Mouse (Mus musculus) ES-E14 (cell line): ENCODE data around the gene Prkra. TPM values are rescaled to one million over a fixed set of nuclear protein-coding genes. Genes with fewer than 3 reads are reported as not detected.

Experiments used
- DNase-seq: peaks from one replicate; pipeline ENCODE4 v3.0.0-alpha.2; 2013; ENCODE audit warnings: low read depth, low spot score
- H3K27ac ChIP-seq: 2 replicates; pipeline ENCODE4 v1.5.1; 2012; ENCODE audit warnings: low read depth, mild to moderate bottlenecking, low read length, moderate library complexity, mixed read lengths; ENCODE audit not compliant: poor library complexity, insufficient read depth, severe bottlenecking
- H3K36me3 ChIP-seq: 2 replicates; pipeline ENCODE4 v1.6.1; 2012; ENCODE audit warnings: mild to moderate bottlenecking, low read length, moderate library complexity, mixed read lengths; ENCODE audit not compliant: control insufficient read depth, poor library complexity, insufficient read depth, severe bottlenecking
- H3K4me1 ChIP-seq, 2 experiments: fragments of 150-350 bp in 1 of 2; sonication (generic) in 1 of 2; 2 replicates each; pipeline ENCODE4 v1.6.1; 2012; ENCODE audit warnings: low read length in 2 of 2, mild to moderate bottlenecking in 1 of 2, mixed read lengths in 1 of 2; ENCODE audit not compliant: control insufficient read depth in 2 of 2, insufficient read depth in 2 of 2, poor library complexity in 1 of 2
- H3K4me3 ChIP-seq, 2 experiments: fragments of 150-350 bp in 1 of 2; sonication (generic) in 1 of 2; 2 replicates each; pipeline ENCODE4 v1.5.1; 2012; ENCODE audit warnings: low read length in 2 of 2, low read depth in 1 of 2, mild to moderate bottlenecking in 1 of 2, mixed read lengths in 1 of 2; ENCODE audit not compliant: insufficient read depth in 1 of 2, poor library complexity in 1 of 2, severe bottlenecking in 1 of 2
- H3K9ac ChIP-seq: 2 replicates; pipeline ENCODE4 v1.6.1; 2012; ENCODE audit warnings: low read depth, mild to moderate bottlenecking, low read length, mixed read lengths; ENCODE audit not compliant: poor library complexity, insufficient read depth, severe bottlenecking
- H3K9me3 ChIP-seq: fragments of 150-350 bp; sonication (generic); 2 replicates; pipeline ENCODE4 v1.6.1; 2012; ENCODE audit warnings: low read depth, mild to moderate bottlenecking, low read length; ENCODE audit not compliant: control insufficient read depth, insufficient read depth
- CHD2 ChIP-seq: IDR thresholded peaks from 2 replicates; pipeline ENCODE4 v1.6.1; 2014; ENCODE audit warnings: mild to moderate bottlenecking, low read depth, low read length, inconsistent platforms
- HCFC1 ChIP-seq: IDR thresholded peaks from 2 replicates; pipeline ENCODE4 v1.6.1; 2012; ENCODE audit warnings: low read length, inconsistent platforms, borderline replicate concordance; ENCODE audit not compliant: insufficient read depth
- MAFK ChIP-seq: IDR thresholded peaks from 2 replicates; pipeline ENCODE4 v1.6.1; 2014; ENCODE audit warnings: mild to moderate bottlenecking, low read depth, low read length, inconsistent platforms; ENCODE audit not compliant: insufficient read depth
- ZC3H11A ChIP-seq: IDR thresholded peaks from 2 replicates; pipeline ENCODE4 v1.6.1; 2012; ENCODE audit warnings: low read depth, mild to moderate bottlenecking, inconsistent platforms, low read length, borderline replicate concordance
- ZNF384 ChIP-seq: IDR thresholded peaks from 2 replicates; pipeline ENCODE4 v1.6.1; 2012; ENCODE audit warnings: low read depth, low read length, inconsistent platforms
- in situ Hi-C, 2 experiments: fragments of 600-800 bp; cut with MboI; formaldehyde crosslinking; loops; one replicate each; pipeline ENCODE4 v1.15.1; 2025; ENCODE audit warnings: low sequenced_read_pairs in 2 of 2, inconsistent platforms in 1 of 2; ENCODE audit not compliant: unreplicated experiment in 2 of 2
- total RNA-seq: library from RNA; depleted of rRNA; stranded (reverse); fragments of 300-350 nt; gene quantifications from 2 replicates; pipeline ENCODE4 v1.2.3, GENCODE M21; 2012; rRNA removed

The Prkra gene
- total RNA-seq, 1 experiment: 13.0 TPM

- TF ChIP-seq ZNF384: no peak
- no peak for TF ChIP-seq HCFC1
- TF ChIP-seq MAFK: no peak
- no peak for TF ChIP-seq CHD2
- TF ChIP-seq ZC3H11A: no peak
- H3K4me3 ChIP-seq: no peak overlapping the region
- no peaks in the 10 kb centered on the region for H3K9me3 ChIP-seq
- H3K36me3 ChIP-seq: no peaks in the 10 kb centered on the region
- no peak overlapping the region for H3K27ac ChIP-seq
- no peak for DNase-seq
- in situ Hi-C loops: no loop called here
- H3K4me1 ChIP-seq: no peaks in the 10 kb centered on the region
- H3K9ac ChIP-seq: no peak overlapping the region
Measured at GRCm38 (mm10) chr2:76586906-76587305, 60.9 kb downstream of the Prkra start.

DNA sequence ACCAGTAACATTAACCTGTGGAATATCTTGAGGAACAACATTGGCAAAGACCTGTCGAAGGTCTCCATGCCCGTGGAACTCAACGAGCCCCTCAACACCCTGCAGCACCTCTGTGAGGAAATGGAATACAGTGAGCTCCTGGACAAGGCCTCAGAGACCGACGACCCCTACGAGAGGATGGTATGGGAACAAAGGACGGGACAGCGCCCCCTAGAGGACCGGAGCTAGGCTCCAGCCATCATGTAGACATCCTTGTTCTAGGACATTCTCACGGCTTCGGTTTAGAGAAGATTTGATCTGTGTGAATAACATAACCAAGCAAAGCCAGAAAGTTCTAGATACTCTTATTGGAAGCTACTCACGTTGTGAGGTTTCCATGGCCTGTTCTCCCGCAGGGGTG lies 62.7 kb downstream of the Prkra start:
- TF ChIP-seq HCFC1 (no peak), CHD2 (no peak)
- Histone ChIP-seq H3K9me3 (no peaks in the 10 kb centered on the region), H3K36me3 (no peaks in the 10 kb centered on the region), H3K27ac (no peak overlapping the region), H3K9ac (no peak overlapping the region), H3K4me1 (no peaks in the 10 kb centered on the region), H3K4me3 (no peak overlapping the region)
- in situ Hi-C loops: no loop called here
- no peak for DNase-seq

Other genes starting within 250 kb of the Prkra start
- gene Osbpl6, start 241.5 kb downstream of the Prkra start, total RNA-seq: 0.45 and 1.6 TPM in 2 replicates
- gene Pjvk, start 461 bp upstream of the Prkra start, total RNA-seq: not detected in 2 replicates
- 6.2 and 7.5 TPM in 2 replicates for gene Fkbp7, start 25.1 kb upstream of the Prkra start, total RNA-seq
- gene Plekha3, start 27.3 kb upstream of the Prkra start, total RNA-seq: 15.2 and 18.8 TPM in 2 replicates